Comparison of ENCODE assay signal across 30 mouse cellular contexts in the genomic region with DNA sequence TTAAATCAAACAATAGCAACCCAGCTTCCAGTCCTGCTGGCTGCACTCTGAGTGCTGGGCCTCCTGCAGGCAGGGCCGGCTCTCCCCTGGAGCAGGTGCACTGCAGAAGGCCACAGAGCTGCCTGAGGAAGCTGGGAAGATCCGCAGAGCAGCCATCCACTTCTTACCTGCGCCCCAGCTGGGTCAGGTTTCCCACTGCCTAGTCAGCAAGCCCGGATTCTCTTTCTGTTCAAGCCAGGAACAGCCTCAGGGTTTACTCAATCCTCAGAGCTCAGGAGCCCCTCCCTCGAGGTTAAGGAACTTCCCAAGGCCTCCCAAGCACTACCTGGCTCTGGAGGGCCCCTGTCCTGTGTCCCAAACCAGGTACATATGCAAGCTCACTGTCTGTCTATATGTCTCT. TPM values are rescaled to one million over a fixed set of nuclear protein-coding genes. Genes with fewer than 3 reads are reported as not detected.
DNase-seq lines count a peak whose midpoint lies in the region; ATAC-seq and TF ChIP-seq lines count a peak whose summit lies in the region.
"Had no signal": no experiment of that assay in that cellular context is flagged by ENCODE, and none has a peak within 500 bp of the region (broad histone marks: within the 10 kb centered on the region; RNA-seq: fewer than 3 reads in every experiment).

No protein-coding gene starts in this region.

- 48% methylated on average over 5 of the region's 5 CpGs for WGBS in limb, embryonic 12.5 days
- 46% methylated on average over 5 of the region's 5 CpGs for WGBS in limb, embryonic 10.5 days
- WGBS in embryonic facial prominence, embryonic 13.5 days: 18% methylated on average over 5 of the region's 5 CpGs

- 0 out of 2 replicates have a peak overlapping the region, but pooled peaks have one; percentile 8 for H3K9ac ChIP-seq in limb, embryonic 12.5 days (replicated peaks)
- H3K9ac ChIP-seq in ES-Bruce4 (ENCODE audit: low read depth, poor library complexity, severe bottlenecking): no peak overlapping the region
- peak overlapping the region; percentile 6; the same call in 1 of the 2 replicates for H3K9ac ChIP-seq in embryonic facial prominence, embryonic 13.5 days
- H3K9ac ChIP-seq: forebrain, embryonic 15.5 days; heart, embryonic 13.5 days; hindbrain, embryonic 15.5 days; liver, postnatal 0 days; midbrain, embryonic 12.5 days; neural tube, embryonic 15.5 days had no signal

- TF ChIP-seq CTCF in gastrocnemius, adult 2 months (IDR thresholded peaks at IDR 0.05): no peak
- no peak for TF ChIP-seq CTCF in ES-Bruce4 (IDR thresholded peaks at IDR 0.05; ENCODE audit: low read depth, low read length)

- no peak for TF ChIP-seq POLR2A in ES-Bruce4 (IDR thresholded peaks at IDR 0.05; ENCODE audit: insufficient read depth, low read length)

- H3K9me3 ChIP-seq in limb, embryonic 12.5 days: no peaks in the 10 kb centered on the region
- H3K9me3 ChIP-seq in limb, embryonic 10.5 days (replicated peaks): no peaks in the 10 kb centered on the region
- no peaks in the 10 kb centered on the region for H3K9me3 ChIP-seq in ES-Bruce4 (replicated peaks; ENCODE audit: control insufficient read depth, insufficient read depth, low read length, poor library complexity, severe bottlenecking)
- H3K9me3 ChIP-seq in embryonic facial prominence, embryonic 13.5 days: 0 out of 2 replicates have a peak, but pooled peaks cover 3% of the 10 kb centered on the region
- H3K9me3 ChIP-seq: forebrain, embryonic 15.5 days; hindbrain, embryonic 15.5 days; midbrain, embryonic 12.5 days; neural tube, embryonic 15.5 days had no signal

- no peak overlapping the region for H3K4me3 ChIP-seq in gastrocnemius, adult 2 months
- H3K4me3 ChIP-seq in limb, embryonic 12.5 days (replicated peaks): no peak overlapping the region
- no peak overlapping the region for H3K4me3 ChIP-seq in limb, embryonic 10.5 days
- H3K4me3 ChIP-seq in ES-Bruce4 (ENCODE audit: low read depth, low read length): peak overlapping the region; percentile 5; the same call in 1 of the 2 replicates
- H3K4me3 ChIP-seq in embryonic facial prominence, embryonic 13.5 days: no peak overlapping the region
- H3K4me3 ChIP-seq: forebrain, embryonic 15.5 days; heart, adult 2 months; heart, embryonic 13.5 days; hindbrain, embryonic 15.5 days; left cerebral cortex, adult 2 months; midbrain, embryonic 12.5 days; myocyte; neural tube, embryonic 15.5 days had no signal

- H3K4me2 ChIP-seq in limb, embryonic 12.5 days: no peak overlapping the region
- no peak overlapping the region for H3K4me2 ChIP-seq in embryonic facial prominence, embryonic 13.5 days
- H3K4me2 ChIP-seq: forebrain, embryonic 15.5 days; heart, embryonic 13.5 days; hindbrain, embryonic 15.5 days; liver, embryonic 11.5 days; midbrain, embryonic 12.5 days; neural tube, embryonic 15.5 days had no signal

- no peaks in the 10 kb centered on the region for H3K27me3 ChIP-seq in limb, embryonic 12.5 days
- H3K27me3 ChIP-seq in limb, embryonic 10.5 days (ENCODE audit: low read depth, poor library complexity, severe bottlenecking): peaks cover 3% of the 10 kb centered on the region
- no peaks in the 10 kb centered on the region for H3K27me3 ChIP-seq in ES-Bruce4 (ENCODE audit: control insufficient read depth, insufficient read depth, low read length, poor library complexity, severe bottlenecking)
- no peaks in the 10 kb centered on the region for H3K27me3 ChIP-seq in embryonic facial prominence, embryonic 13.5 days
- H3K27me3 ChIP-seq: forebrain, embryonic 15.5 days; heart, embryonic 13.5 days; hindbrain, embryonic 15.5 days; neural tube, embryonic 15.5 days had no signal

- no peak for ATAC-seq in limb, embryonic 12.5 days (ENCODE audit: insufficient number of reproducible peaks, insufficient read depth, low FRiP score, low TSS enrichment, low read depth)
- ATAC-seq in embryonic facial prominence, embryonic 13.5 days (ENCODE audit: insufficient number of reproducible peaks, insufficient read depth, low FRiP score, low TSS enrichment, low read depth): 0 out of 2 replicates have a peak, but pooled peaks have one; percentile 32
- ATAC-seq: CD4-positive, CD25-positive, alpha-beta regulatory T cell, adult 4 months; forebrain, embryonic 15.5 days; liver, postnatal 0 days; lung, postnatal 0 days had no signal

- H3K36me3 ChIP-seq in limb, embryonic 12.5 days: peaks cover 6% of the 10 kb centered on the region; the same call in 1 of the 2 replicates
- peaks cover 5% of the 10 kb centered on the region; the same call in 1 of the 2 replicates for H3K36me3 ChIP-seq in limb, embryonic 10.5 days
- no peaks in the 10 kb centered on the region for H3K36me3 ChIP-seq in ES-Bruce4 (ENCODE audit: control insufficient read depth, insufficient read depth, low read length, poor library complexity, severe bottlenecking)
- peaks cover 5% of the 10 kb centered on the region for H3K36me3 ChIP-seq in embryonic facial prominence, embryonic 13.5 days
- H3K36me3 ChIP-seq: hindbrain, embryonic 15.5 days; midbrain, embryonic 12.5 days had no signal

- TF ChIP-seq EP300 in ES-Bruce4 (IDR thresholded peaks at IDR 0.05; ENCODE audit: insufficient read depth, low read depth, low read length): peak; percentile 29; the same call in 1 of the 2 replicates

- intact Hi-C loops in gastrocnemius, adult 2 months (cut with DNase I): no loop called here

- H3K27ac ChIP-seq in gastrocnemius, adult 2 months: peak overlapping the region; percentile 53
- H3K27ac ChIP-seq in limb, embryonic 12.5 days: no peak overlapping the region
- no peak overlapping the region for H3K27ac ChIP-seq in limb, embryonic 10.5 days
- peak overlapping the region; percentile 66 for H3K27ac ChIP-seq in ES-Bruce4 (ENCODE audit: insufficient read depth, low read length)
- no peak overlapping the region for H3K27ac ChIP-seq in embryonic facial prominence, embryonic 13.5 days
- H3K27ac ChIP-seq: forebrain, embryonic 15.5 days; heart, adult 2 months; heart, embryonic 13.5 days; hindbrain, embryonic 15.5 days; left cerebral cortex, adult 2 months; macrophage; midbrain, embryonic 12.5 days; neural tube, embryonic 15.5 days; stomach, postnatal 0 days had no signal

- DNase-seq in gastrocnemius, adult 2 months: peak; percentile 48
- DNase-seq in gastrocnemius, adult 8-10 months (ENCODE audit: low spot score in 2 of 2): no peak
- no peak for DNase-seq in limb, embryonic 10.5 days (ENCODE audit: low spot score)
- DNase-seq in cerebellum, adult 9-11 months: no peak
- no peak for DNase-seq in right cerebral cortex, postnatal 14 days
- DNase-seq: adrenal gland, postnatal 10 days; cerebellum, adult 18-20 months; gastrocnemius, postnatal 36 days; heart, adult 2 months; heart, postnatal 14 days; kidney, adult 11 months; kidney, postnatal 10 days; liver, postnatal 0 days; thymus, adult 2 months; thymus, postnatal 4 days had no signal

- peaks cover 11% of the 10 kb centered on the region for H3K4me1 ChIP-seq in limb, embryonic 12.5 days (replicated peaks)
- peaks cover 12% of the 10 kb centered on the region for H3K4me1 ChIP-seq in limb, embryonic 10.5 days
- peaks cover 4% of the 10 kb centered on the region for H3K4me1 ChIP-seq in ES-Bruce4 (ENCODE audit: control insufficient read depth, insufficient read depth, low read length)
- H3K4me1 ChIP-seq in embryonic facial prominence, embryonic 13.5 days: peaks cover 23% of the 10 kb centered on the region

RNA-seq across cellular contexts. Expression of a gene that starts 7.2 kb away (rescaled TPM):
- 10 to 100 TPM; 59.2 to 65.5 TPM for total RNA-seq in gastrocnemius, adult 2 months (2021)
- 10 to 100 TPM; 62.9 to 78.3 (median 68.0) TPM for total RNA-seq in gastrocnemius, adult 8-10 months (2022)
- polyA plus RNA-seq in limb, embryonic 12.5 days (2016; fragmentation: Nextera tagmentation; extraction: Ambion mirVana): 7.8 and 8.1 TPM in 2 replicates
- 6.9 and 7.2 TPM in 2 replicates for polyA plus RNA-seq in limb, embryonic 10.5 days (2016; fragmentation: Nextera tagmentation; extraction: Ambion mirVana)
- 28.8 and 31.3 TPM in 2 replicates for polyA plus RNA-seq in ES-Bruce4 (2011; ENCODE audit: insufficient read depth, insufficient read length, low read depth, missing spikeins)
- 8.7 and 8.9 TPM in 2 replicates for polyA plus RNA-seq in embryonic facial prominence, embryonic 13.5 days (2015; fragmentation: Nextera tagmentation; extraction: Ambion mirVana)

Comparison
In these comparisons a context has a peak if more than half of its experiments do, and no peak if none do; other contexts are left out.
1. H3K27ac ChIP-seq: peak in gastrocnemius, adult 2 months (single experiment) and ES-Bruce4 (single experiment); none in limb, embryonic 12.5 days (single experiment), limb, embryonic 10.5 days (single experiment) and embryonic facial prominence, embryonic 13.5 days (single experiment).